Mouse (Mus musculus) Patski (cell line): ENCODE results near the gene Nmur1. TPM values are rescaled to one million over a fixed set of nuclear protein-coding genes. Genes with fewer than 3 reads are reported as not detected.
A peak's percentile ranks its signal among the peaks of the same experiment; 100 is the strongest.

ENCODE experiments used
- ATAC-seq: fragments of 100-300 bp; one replicate; pipeline ENCODE4 v1.8.0; 2021
- CTCF ChIA-PET: fragments of 350-600 bp; sonication (Branson Sonifier 250); formaldehyde crosslinking; loops from one replicate; lab custom pipeline; 2022; ENCODE audit warnings: inconsistent platforms; lab: Charles Lee
- POLR2A ChIA-PET: fragments of 350-600 bp; sonication (Branson Sonifier 250); formaldehyde crosslinking; loops from one replicate; lab custom pipeline; 2022; ENCODE audit warnings: antibody characterized with exemption, inconsistent platforms; lab: Charles Lee
- DNase-seq: peaks from one replicate; pipeline ENCODE4 v3.0.0-alpha.2; 2011; ENCODE audit warnings: low read depth, low spot score
- H3K27me3 ChIP-seq: fragments of 371-371 bp; one replicate; pipeline ENCODE4 v1.5.1; 2021
- CTCF ChIP-seq: fragments of 100-300 bp; IDR thresholded peaks from one replicate; pipeline ENCODE4 v1.5.1; 2021
- in situ Hi-C: fragments of 300-500 bp; cut with MboI; formaldehyde crosslinking; loops from 3 replicates; pipeline ENCODE4 v1.11.1; 2018; ENCODE audit warnings: low pct_unique_long_range_greater_than_20kb, mixed read lengths
- polyA plus RNA-seq: library from polyadenylated mRNA; unstranded; gene quantifications from one replicate; pipeline ENCODE4 v1.2.3, GENCODE M21; 2021

Gene Nmur1
- polyA plus RNA-seq, 1 experiment from 2014 or later: not detected

DNA sequence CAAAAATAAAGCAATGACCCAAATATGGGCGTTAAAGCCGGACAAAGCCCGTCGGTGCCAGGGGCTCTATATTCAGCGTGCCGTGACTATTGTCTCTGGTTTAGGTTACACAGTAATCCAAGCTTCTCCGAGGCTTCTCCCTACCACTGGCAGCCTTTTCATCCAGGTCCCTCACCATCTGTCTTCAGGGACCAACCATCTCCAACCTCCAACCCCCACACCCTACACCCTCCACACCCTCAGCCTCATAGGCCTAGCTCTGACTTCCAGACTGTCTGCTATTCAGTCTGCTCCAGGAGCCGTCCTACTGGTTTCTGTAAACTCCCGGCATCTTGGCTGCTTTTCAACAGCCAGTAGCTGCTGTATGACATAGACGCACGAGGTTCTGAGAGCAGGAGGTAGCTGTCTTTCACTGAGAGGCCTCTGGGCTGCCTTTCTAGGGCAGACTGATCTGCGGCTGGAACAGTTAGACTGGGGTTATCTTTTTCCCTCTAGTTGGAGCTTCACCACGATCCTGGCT is 9.3 kb upstream of the Nmur1 start:
- no peaks in the 10 kb centered on the region for H3K27me3 ChIP-seq
- no peak for TF ChIP-seq CTCF
- CTCF ChIA-PET: interaction anchor here (0.9 to 1.6 kb wide), 7 partner anchors 19 to 96 kb away, joined by 3 to 4 read pairs (median 3); no protein-coding TSS in a partner anchor
- ATAC-seq (peak; percentile 28), DNase-seq (peak; percentile 64)
- in situ Hi-C loops: no loop called here
- POLR2A ChIA-PET: interaction anchor here (0.8 to 1.0 kb wide), 4 partner anchors 13 to 71 kb away, joined by 3 to 4 read pairs (median 3); no protein-coding TSS in a partner anchor

DNA sequence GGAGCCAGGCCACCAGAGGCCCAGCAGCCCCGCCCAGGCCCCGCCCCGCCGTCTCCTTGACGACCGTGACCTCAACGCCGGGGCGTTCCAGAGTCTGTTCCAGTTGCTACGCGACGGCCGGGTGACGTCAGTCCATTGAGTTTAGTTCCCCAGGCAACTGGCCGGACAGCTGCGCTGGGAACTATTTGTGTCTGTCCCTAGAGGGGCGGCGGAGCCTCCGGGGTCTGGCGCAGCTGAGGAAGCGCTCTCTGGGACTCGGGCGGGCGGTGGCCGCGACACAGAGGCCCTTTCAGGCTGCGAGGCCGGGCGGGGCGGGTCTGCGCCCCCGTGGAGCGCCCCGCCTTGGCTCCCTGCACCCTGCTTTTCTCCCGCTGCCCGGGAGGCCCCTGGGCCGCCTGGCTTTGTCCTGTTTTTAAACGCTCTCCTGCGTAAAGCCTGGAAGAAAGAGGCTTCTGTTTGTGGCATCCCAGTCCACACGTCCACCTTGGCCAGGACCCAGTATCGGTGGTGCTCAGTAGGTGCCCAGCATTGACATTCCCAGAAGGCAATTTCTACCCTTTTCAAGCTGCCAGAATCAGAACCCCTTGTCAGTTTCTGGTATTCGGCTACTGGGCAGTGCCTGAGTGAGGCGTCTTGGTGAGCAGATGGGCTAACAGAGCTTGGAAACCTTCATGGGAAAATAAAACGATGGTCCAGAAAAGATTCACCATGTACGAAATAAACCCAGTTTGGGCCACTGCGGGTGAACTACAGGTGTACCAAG is 8.6 kb upstream of the Nmur1 start:
- POLR2A ChIA-PET: interaction anchor here (0.7 to 1.6 kb wide), 4 partner anchors 12 to 90 kb away, joined by 3 to 8 read pairs (median 4); no protein-coding TSS in a partner anchor
- H3K27me3 ChIP-seq: no peaks in the 10 kb centered on the region
- ATAC-seq: peak; percentile 80
- DNase-seq: peak; percentile 95
- in situ Hi-C loops: loop anchor here (5.0 kb wide), 1 partner anchor 62 kb away; no protein-coding TSS in a partner anchor
- CTCF ChIA-PET: interaction anchor here (0.9 to 1.6 kb wide), 5 partner anchors 18 to 96 kb away, joined by 3 to 4 read pairs (median 3); no protein-coding TSS in a partner anchor
- no peak for TF ChIP-seq CTCF

DNA sequence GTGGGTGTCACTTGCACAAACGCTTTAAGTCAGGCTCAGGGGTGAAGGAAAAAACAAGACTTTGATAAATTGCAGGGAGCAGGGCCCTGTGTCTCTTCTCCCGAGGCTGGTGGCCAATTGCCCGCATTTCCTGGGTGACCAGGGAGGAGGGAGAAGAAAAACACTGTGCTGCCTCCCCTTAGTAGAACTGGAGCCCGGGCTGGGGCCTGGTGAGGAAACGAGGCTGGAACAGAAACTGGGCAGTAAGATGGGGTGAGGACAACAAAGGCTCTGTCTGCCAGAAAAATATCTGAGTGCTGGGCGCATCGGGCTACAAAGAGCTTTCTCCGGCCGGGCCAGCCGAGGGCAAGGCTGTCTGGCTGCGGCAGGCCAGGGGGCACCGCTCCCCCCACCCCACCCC is 8.0 kb upstream of the Nmur1 start:
- ChIA-PET CTCF (interaction anchor here (1.2 to 1.6 kb wide), 2 partner anchors 17 to 88 kb away, joined by 3 to 4 read pairs; no protein-coding TSS in a partner anchor), POLR2A (interaction anchor here (0.6 to 1.6 kb wide), 5 partner anchors 9 to 91 kb away, joined by 3 to 8 read pairs (median 4); no protein-coding TSS in a partner anchor)
- no peak for TF ChIP-seq CTCF
- no peak for DNase-seq
- in situ Hi-C loops: loop anchor here (5.0 kb wide), 1 partner anchor 62 kb away; no protein-coding TSS in a partner anchor
- ATAC-seq: peak; percentile 36
- no peaks in the 10 kb centered on the region for H3K27me3 ChIP-seq

GRCm38 (mm10) chr1:86433359-86433758 is 7.3 kb upstream of the Nmur1 start:
- CTCF ChIA-PET: interaction anchor here (1.3 kb wide), 1 partner anchor 13 kb away, joined by 3 read pairs; no protein-coding TSS in a partner anchor
- ATAC-seq (no peak), DNase-seq (no peak)
- POLR2A ChIA-PET: interaction anchor here (0.7 to 1.6 kb wide), 4 partner anchors 9 to 336 kb away, joined by 3 to 8 read pairs (median 6); no protein-coding TSS in a partner anchor
- H3K27me3 ChIP-seq: no peaks in the 10 kb centered on the region
- in situ Hi-C loops: loop anchor here (5.0 kb wide), 1 partner anchor 61 kb away; no protein-coding TSS in a partner anchor
- TF ChIP-seq CTCF: no peak

- DNase-seq: no peak
- ChIA-PET POLR2A (no interaction called here), CTCF (interaction anchor here (1.3 kb wide), 1 partner anchor 13 kb away, joined by 3 read pairs; no protein-coding TSS in a partner anchor)
- H3K27me3 ChIP-seq: no peaks in the 10 kb centered on the region
- TF ChIP-seq CTCF: no peak
- ATAC-seq: no peak
- in situ Hi-C loops: loop anchor here (5.0 kb wide), 1 partner anchor 60 kb away; no protein-coding TSS in a partner anchor
These were observed 6.8 kb upstream of the Nmur1 start for GRCm38 (mm10) chr1:86432778-86433177.

DNA sequence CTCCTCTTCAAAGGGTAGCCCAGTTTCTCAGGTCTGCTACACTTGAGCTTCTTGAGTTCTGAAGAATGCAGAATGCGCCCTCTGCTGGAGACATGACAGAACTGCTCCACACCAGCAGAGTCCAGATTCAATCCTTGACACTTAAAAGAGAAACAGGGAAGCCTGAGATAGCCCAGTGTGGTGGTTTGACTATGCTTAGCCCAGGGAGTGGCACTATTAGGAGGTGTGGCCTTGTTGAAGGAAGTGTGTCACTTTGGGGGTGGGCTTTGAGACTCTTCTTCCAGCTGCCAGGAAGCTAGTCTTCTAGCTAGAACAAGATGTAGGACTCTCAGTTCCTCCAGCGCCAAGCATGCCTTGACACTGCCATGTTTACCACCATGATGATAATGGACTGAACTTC is 4.0 kb upstream of the Nmur1 start:
- ChIA-PET CTCF (interaction anchor here (0.8 to 4.9 kb wide), 19 partner anchors 9 to 282 kb away, joined by 3 to 55 read pairs (median 4); partner anchors contain the start of gene Ncl), POLR2A (interaction anchor here (1.2 kb wide), 1 partner anchor 14 kb away, joined by 3 read pairs; no protein-coding TSS in a partner anchor)
- in situ Hi-C loops: loop anchor here (5.0 kb wide), 1 partner anchor 58 kb away; no protein-coding TSS in a partner anchor
- no peak for TF ChIP-seq CTCF
- DNase-seq (no peak), ATAC-seq (no peak)
- H3K27me3 ChIP-seq: no peaks in the 10 kb centered on the region

GRCm38 (mm10) chr1:86424835-86425547 is 1.0 kb downstream of the Nmur1 start:
- POLR2A ChIA-PET: interaction anchor here (0.7 kb wide), 1 partner anchor 90 kb away, joined by 3 read pairs; no protein-coding TSS in a partner anchor
- DNase-seq (no peak), ATAC-seq (no peak)
- TF ChIP-seq CTCF: no peak
- CTCF ChIA-PET: interaction anchor here (2.4 kb wide), 1 partner anchor 9 kb away, joined by 8 read pairs; no protein-coding TSS in a partner anchor
- no peaks in the 10 kb centered on the region for H3K27me3 ChIP-seq
- in situ Hi-C loops: loop anchor here (5.0 kb wide), 1 partner anchor 33 kb away; no protein-coding TSS in a partner anchor

- CTCF ChIA-PET: interaction anchor here (2.4 kb wide), 1 partner anchor 8 kb away, joined by 8 read pairs; no protein-coding TSS in a partner anchor
- no peaks in the 10 kb centered on the region for H3K27me3 ChIP-seq
- TF ChIP-seq CTCF: no peak
- in situ Hi-C loops: no loop called here
- DNase-seq: no peak
- ATAC-seq: no peak
- POLR2A ChIA-PET: interaction anchor here (0.6 kb wide), 1 partner anchor 179 kb away, joined by 3 read pairs; no protein-coding TSS in a partner anchor
These were observed 1.7 kb downstream of the Nmur1 start for GRCm38 (mm10) chr1:86424336-86424735.

DNA sequence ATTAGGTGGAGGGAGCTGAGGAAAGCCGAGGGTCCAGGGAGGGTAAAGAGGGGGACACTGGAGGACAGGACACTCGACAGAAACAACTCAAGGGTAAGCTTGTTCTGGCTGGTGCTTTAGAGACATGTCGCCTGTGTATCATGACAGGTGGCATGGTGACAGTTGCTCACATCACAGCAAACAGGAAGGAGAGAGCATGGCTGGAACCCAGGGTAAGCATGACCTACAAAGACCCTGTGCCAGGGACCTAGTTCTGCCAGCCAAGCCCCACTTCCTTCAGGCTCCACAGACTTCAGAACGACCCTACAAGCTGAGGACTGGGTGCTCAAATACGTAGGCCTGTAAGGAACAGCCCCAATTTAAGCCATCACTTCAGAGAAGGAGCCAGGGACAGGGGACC is 2.1 kb downstream of the Nmur1 start:
- ChIA-PET POLR2A (interaction anchor here (0.6 kb wide), 1 partner anchor 179 kb away, joined by 3 read pairs; no protein-coding TSS in a partner anchor), CTCF (interaction anchor here (1.5 kb wide), 1 partner anchor 52 kb away, joined by 3 read pairs; no protein-coding TSS in a partner anchor)
- no peak for DNase-seq
- no peaks in the 10 kb centered on the region for H3K27me3 ChIP-seq
- no peak for TF ChIP-seq CTCF
- ATAC-seq: no peak
- in situ Hi-C loops: no loop called here
